Mouse (Mus musculus): ENCODE data around the gene Galnt17. TPM values are rescaled to one million over a fixed set of nuclear protein-coding genes. Genes with fewer than 3 reads are reported as not detected.

Galnt17 gene
- total RNA-seq, 2 experiments from 2014 or later = 120 to 127 TPM

GRCm38 (mm10) chr5:131020936-131021335, 287.4 kb downstream of the Galnt17 start:
- DNase-seq = peak; percentile 48 to 56

GRCm38 (mm10) chr5:131019346-131019965, 288.8 kb downstream of the Galnt17 start:
- no peak for DNase-seq

GRCm38 (mm10) chr5:131016066-131016465, 292.2 kb downstream of the Galnt17 start:
- no peak for DNase-seq

DNA sequence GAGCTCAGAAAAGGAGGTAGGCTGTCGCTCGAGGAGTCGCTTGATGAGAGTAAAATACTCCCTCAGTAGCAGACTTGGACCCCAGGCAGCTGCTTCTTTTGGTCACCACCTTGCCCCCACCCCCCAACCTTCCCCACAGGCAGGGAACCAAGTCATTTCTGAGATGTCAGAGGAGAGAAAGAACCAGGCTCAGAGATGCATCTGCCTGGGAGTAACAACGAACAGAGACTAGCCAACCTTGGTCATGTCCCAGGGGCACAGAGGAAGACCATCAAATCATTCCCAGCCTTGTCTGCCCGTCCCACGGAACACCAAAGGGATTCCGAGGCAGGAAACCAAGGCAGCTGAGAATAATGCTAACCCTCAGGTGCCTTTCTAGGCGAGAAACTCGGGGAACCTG, 293.0 kb downstream of the Galnt17 start:
- DNase-seq = no peak

- DNase-seq = no peak
Measured at GRCm38 (mm10) chr5:131013816-131014215, 294.5 kb downstream of the Galnt17 start.

DNA sequence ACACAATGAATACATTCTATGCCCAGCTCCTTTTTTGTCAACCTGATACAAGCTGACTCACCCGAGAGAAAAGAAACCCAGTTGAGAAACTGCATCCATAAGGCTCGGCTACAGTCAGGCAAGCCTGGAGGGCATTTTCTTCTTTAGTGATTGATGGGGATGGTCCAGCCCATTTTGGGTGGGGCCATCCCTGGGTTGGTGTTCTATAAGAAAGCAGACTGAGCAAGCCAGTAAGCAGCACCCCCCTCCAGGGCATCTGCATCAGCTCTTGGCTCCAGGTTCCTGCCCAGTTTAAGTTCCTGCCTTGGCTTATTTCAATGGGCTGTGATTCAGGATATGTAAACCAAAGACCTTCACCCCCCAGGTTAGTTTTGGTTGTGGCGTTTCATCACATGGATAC, 295.2 kb downstream of the Galnt17 start:
- DNase-seq = no peak

GRCm38 (mm10) chr5:131009510-131009909, 298.8 kb downstream of the Galnt17 start:
- no peak for DNase-seq

DNA sequence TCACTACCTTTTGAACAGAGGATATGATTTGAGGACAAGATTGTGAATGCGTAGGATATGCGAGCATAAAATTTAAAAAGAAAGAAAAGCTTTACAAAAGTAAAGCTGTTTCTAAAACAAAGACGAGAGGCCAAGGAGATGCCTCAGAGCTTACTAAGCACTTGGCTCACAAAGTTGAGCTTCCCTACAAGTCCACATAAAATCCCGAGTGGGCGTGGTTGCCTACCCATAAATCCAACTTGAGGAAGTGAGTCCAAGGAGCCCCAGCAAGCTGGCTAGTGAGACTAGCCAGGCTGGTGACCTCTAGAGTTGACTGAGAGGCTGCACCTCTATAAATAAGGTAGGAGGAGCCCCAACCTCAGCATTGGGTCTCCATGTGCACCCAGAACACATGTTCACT, 299.8 kb downstream of the Galnt17 start:
- DNase-seq = no peak

DNA sequence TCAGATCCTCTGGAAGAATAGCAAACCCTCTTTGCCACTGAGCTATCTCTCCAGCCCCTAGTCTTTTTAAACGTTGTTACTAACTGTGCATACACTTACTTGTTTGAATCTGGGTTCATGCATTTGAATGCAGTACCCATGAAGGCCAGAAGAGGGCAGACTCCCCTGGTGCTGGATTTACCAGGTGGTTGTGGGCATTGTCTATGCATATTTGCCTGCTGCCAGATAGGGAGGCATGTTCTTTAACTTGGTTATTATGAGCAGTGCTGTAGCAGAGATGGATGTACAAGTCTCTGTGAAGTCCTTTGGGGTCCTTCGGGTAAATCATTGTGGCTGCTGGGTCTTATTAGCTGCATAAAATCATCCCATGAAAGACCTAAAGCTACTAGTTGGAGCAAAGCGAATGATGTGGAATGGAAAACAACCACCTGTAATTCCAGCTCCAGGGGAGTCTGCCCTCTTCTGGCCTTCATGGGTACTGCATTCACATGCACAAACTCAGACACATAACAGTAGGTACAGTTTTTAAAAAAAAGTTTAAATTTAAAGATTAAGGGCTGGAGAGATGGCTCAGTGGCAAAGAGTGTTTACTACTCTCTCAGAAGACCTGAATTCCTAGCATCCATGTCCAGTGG, 300.3 kb downstream of the Galnt17 start:
- peak in 1 of 2 experiments; percentile 48 for DNase-seq

DNA sequence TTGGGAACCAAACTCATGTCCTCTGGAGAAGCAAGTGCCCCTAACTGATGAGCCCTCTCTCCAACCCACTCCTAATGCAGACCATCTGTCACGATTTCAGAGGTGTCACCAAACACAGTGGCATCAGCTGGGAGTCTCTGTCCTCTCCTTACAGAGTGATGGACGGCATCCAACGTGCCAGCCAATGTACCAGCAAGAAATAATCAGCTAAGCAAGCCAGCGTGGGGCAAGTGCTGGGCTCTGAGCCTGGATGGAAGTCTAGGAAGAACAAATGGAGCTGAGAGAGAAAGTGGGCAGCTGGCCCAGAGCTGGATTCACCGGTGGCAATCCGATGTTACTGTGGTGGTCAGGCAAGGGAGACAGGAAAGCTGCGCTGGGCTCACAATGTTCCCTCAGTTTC, 301.1 kb downstream of the Galnt17 start:
- DNase-seq = peak; percentile 83 to 84

DNA sequence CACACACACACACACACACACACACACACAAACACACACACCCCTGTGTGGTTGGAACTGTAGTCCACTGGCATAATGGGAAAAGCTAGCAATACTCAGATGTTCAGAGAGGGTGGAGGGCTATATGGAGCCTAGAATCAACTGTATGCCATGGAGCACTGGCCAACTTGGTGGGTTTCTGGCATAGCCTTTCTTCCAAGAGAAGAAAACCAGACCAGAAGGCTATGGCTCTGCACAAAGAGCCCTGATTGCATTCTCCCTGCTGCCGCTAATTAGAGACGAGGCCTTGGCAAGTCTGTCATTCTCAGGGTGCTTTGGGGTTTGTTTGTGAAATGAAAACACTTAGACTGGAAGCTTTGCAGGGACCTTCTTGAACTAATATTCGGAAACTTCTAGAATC, 301.8 kb downstream of the Galnt17 start:
- no peak for DNase-seq

- DNase-seq = no peak
Measured at GRCm38 (mm10) chr5:131000572-131000971, 307.7 kb downstream of the Galnt17 start.

- no peak for DNase-seq
Measured at GRCm38 (mm10) chr5:130979321-130979720, 329.0 kb downstream of the Galnt17 start.

DNA sequence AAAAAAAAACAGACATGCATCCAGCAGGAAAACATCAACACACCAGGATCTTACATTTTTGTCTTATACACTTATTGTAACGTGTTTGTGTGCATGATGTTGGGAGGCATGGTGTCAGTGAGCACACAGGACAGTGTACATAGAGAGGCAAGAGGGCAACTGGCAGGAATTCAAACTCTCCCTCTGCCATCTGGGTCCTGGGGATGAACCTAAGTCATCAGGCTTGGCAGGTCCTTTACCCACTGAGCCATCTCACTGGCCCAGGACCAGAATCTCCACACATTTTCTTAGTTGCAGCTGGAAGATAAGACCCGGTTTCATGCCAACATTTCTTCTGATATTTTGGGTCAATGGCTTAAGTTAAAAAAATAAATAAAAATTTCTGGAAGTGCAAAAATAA, 329.4 kb downstream of the Galnt17 start:
- no peak for DNase-seq

DNA sequence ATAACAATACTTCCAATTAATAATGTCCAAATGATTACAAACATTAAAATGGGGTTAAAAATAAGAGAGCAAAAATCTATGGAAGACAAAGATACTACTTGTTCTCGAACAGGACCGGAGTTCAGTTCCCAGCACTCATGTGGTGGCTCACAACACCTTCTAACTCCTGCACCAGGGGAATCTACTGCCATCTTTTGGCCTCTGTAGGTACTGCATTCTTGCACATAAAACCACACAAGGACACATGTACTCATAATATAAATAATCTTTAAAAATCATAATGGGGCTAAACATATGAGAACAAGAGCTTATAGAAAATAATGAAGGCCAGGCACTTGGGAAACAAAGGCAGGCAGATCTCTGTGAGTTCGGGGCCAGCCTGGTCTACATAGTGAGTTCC, 330.3 kb downstream of the Galnt17 start:
- DNase-seq = no peak

DNA sequence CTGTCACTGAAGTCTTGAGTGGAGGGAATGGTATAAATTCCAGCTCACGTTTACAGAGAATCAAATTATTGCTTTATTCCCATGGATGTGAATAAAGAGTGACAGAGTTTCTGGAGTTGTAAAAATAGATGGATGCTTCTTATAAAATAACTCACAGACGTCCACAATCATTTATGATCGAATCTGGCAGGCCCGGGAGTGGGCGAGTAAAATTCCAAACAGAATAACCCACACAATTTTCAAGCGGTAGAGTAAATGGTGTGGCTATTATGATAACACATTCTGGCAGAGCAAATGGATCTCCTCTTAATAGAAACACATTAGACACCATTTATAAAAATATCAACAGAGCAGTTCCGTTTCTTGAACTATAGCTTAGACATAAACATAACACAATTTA, 355.9 kb downstream of the Galnt17 start:
- no peak for DNase-seq

DNA sequence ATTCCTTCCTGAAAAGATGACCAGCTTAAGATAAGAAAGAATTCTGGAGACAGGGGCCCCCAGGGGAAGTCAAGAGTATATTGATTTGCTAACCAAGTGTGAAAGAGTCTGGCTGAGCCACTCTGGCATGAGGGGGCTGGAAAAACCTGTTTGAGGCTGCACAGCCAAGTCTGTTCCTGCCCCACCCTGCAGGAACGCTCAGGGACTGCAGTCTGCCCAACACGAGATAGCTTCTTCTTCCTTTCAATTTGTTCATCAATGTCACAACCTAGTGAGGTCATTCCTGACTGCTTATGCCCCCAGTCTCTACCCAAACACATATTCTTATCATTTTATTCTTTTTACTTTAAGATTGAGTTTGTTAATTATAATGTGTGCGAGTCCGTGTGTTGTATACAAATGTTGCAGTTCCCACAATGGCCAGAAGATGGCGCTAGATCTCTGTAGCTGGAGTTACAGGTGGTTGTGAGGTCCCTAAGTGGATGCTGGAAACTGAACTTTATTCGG, 357.4 kb downstream of the Galnt17 start:
- no peak for DNase-seq

DNA sequence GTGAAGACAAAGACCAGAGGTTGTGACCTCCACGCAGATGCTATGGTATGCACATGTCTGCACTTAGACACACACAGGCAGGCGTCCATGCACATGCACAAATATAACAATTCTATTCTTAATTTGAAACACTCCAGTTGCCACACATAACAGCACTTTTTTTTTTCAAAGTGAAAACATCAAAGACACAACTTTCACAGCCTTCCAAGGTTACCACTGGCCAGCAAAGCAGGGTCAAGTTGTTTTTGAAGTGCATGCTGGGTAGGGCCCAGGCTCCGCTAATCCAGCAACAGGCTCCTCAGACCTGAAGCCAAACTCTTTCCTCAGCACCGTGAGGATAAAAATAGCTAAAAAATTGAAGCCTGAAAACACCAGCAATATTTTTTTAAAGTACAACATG, 357.9 kb downstream of the Galnt17 start:
- DNase-seq = no peak

DNA sequence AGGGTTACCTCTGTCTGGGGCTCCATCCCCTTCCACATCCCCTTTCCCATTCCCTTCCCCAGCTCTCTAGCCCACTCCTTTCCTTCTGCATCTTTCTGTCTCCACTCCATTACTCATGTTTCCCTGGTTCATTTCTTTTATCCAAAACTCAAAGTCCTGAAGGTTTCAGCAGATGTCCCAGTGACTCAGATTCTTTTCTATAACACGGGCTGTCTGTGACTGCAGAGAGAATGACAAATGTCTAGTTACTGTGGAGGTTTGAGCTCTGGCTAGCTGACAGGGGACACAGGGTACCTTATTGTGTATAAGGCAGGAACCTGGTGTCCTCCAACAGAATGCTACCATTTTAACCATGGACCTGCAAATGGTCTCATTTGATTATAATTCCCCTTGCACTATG, 358.6 kb downstream of the Galnt17 start:
- no peak for DNase-seq

DNA sequence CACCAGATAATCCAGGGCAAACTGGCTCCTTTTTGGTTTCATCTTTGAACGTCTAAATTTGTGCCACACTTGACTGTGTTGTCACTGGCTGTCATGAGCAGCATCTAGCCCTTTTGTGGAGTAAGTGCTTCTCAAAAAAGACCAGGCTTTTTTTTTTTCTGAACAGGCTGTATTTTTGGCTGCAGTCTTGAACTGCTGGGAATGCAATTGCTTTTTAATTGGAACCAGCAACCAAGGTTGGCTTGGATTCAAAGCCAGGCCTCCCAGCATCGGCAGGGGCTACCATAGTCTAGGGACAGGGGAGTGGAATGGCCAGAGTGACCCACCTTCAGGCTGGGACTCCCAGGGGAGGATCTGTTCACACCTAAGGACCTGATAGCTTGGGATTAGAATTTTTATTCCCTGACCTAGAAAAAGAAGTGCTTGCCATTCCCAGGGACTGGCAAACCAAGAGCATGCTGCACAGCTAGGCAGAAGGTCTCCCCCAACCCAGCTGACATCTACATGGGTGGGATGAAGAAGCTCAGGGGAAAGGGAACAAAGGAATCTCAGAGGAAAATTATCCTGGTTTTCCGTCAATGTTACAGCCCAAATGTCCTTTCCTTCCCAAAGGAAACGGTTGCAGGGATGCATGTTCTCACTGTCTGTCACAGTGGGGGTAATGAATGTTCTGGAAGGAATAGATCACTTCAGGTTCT, 369.2 kb downstream of the Galnt17 start:
- DNase-seq = peak; percentile 57 to 61

DNA sequence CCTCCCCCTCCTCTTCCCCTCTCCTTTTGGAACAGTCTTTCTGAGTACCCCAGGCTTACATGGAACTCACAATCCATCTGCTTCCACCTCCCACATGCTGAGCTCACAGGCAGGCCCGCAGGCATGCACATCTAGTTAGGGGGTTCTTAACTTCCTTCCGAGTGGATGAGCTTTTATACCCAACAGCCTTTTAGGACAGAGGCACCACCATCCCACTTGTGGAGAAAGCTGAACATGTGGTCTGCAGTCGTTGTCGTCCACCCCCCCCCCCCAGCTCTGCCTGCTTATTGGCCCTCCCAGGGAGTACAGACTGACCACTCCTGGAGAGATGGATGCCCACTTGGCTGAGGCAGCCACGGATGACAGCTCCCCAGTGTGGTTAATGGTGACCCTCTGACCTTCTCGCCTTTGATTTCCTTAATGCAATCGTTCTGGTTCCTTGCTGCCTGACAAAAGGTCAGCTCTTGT, 370.0 kb downstream of the Galnt17 start:
- peak in 1 of 2 experiments; percentile 36 for DNase-seq

- DNase-seq = no peak
Measured at GRCm38 (mm10) chr5:130930999-130931398, 377.3 kb downstream of the Galnt17 start.

DNA sequence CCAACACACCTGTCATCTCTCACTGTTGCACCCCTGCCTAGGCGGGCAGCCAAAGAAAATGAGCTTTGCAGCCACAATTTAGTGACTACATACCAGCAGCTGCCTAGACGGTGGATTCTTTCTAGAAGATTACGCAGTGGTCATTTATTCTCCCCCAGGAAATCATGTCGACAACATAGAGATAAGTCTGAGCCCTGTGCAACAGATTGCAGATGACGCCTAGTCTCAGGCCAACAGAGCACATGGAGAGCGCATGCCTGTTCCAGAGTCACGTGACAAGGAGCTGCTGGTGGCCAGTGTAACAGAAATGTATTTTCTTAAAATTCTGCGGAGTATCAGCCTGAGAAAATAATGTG, 380.5 kb downstream of the Galnt17 start:
- DNase-seq = no peak

Data from layer of hippocampus, postnatal 36 days (tissue).